Mouse (Mus musculus) ES-E14 (cell line): ENCODE measurements around the gene Gm128.

Experiments
- CHD2 ChIP-seq: IDR thresholded peaks from 2 replicates; pipeline ENCODE4 v1.6.1; 2014; ENCODE audit warnings: mild to moderate bottlenecking, low read depth, low read length, inconsistent platforms
- HCFC1 ChIP-seq: IDR thresholded peaks from 2 replicates; pipeline ENCODE4 v1.6.1; 2012; ENCODE audit warnings: low read length, inconsistent platforms, borderline replicate concordance; ENCODE audit not compliant: insufficient read depth
- MAFK ChIP-seq: IDR thresholded peaks from 2 replicates; pipeline ENCODE4 v1.6.1; 2014; ENCODE audit warnings: mild to moderate bottlenecking, low read depth, low read length, inconsistent platforms; ENCODE audit not compliant: insufficient read depth
- ZC3H11A ChIP-seq: IDR thresholded peaks from 2 replicates; pipeline ENCODE4 v1.6.1; 2012; ENCODE audit warnings: low read depth, mild to moderate bottlenecking, inconsistent platforms, low read length, borderline replicate concordance
- ZNF384 ChIP-seq: IDR thresholded peaks from 2 replicates; pipeline ENCODE4 v1.6.1; 2012; ENCODE audit warnings: low read depth, low read length, inconsistent platforms

GRCm38 (mm10) chr3:95233303-95233980, 8.0 kb downstream of the Gm128 start:
- TF ChIP-seq ZNF384 (no peak), MAFK (no peak), HCFC1 (no peak), ZC3H11A (no peak), CHD2 (no peak)
